Mouse (Mus musculus) bone marrow, adult 2 months (tissue): ENCODE measurements around the gene Smim12. TPM values are rescaled to one million over a fixed set of nuclear protein-coding genes. Genes with fewer than 3 reads are reported as not detected.

Experiments used
- H3K27ac ChIP-seq: fragments of 200-500 bp; 2 replicates; pipeline ENCODE4 v1.5.1; 2012; ENCODE audit warnings: low read depth, mild to moderate bottlenecking, control low read depth, inconsistent platforms, low read length; ENCODE audit not compliant: control insufficient read depth, poor library complexity, insufficient read depth
- H3K4me1 ChIP-seq: fragments of 200-500 bp; 2 replicates; pipeline ENCODE4 v1.6.1; 2011; ENCODE audit warnings: low read length; ENCODE audit not compliant: control insufficient read depth, insufficient read depth
- H3K4me3 ChIP-seq: fragments of 200-500 bp; replicated peaks from 2 replicates; pipeline ENCODE3; 2011; ENCODE audit warnings: mild to moderate bottlenecking, low read depth, low read length, control low read depth; ENCODE audit not compliant: control insufficient read depth
- CTCF ChIP-seq: fragments of 200-500 bp; IDR thresholded peaks from 2 replicates; pipeline ENCODE4 v1.5.1; 2011; ENCODE audit warnings: low read length, control low read depth; ENCODE audit not compliant: control insufficient read depth, insufficient read depth
- POLR2A ChIP-seq: fragments of 200-500 bp; IDR thresholded peaks from 2 replicates; pipeline ENCODE4 v1.6.1; 2011; ENCODE audit warnings: low read depth, mild to moderate bottlenecking, control low read depth, low read length, borderline replicate concordance; ENCODE audit not compliant: control insufficient read depth
- WGBS: fragments of 180-500 bp; shearing (Covaris S2); methylation state at CpG from one replicate; pipeline ENCODE4 v1.1.7; 2018; 5-methylcytosine and 5-hydroxymethylcytosine counted together
- polyA plus RNA-seq: library from polyadenylated mRNA; stranded (reverse); fragments of >200 nt; gene quantifications from 2 replicates; pipeline ENCODE4 v1.2.4, GENCODE M21; 2011; ENCODE audit warnings: low replicate concordance; ENCODE audit not compliant: missing spikeins, insufficient read depth, insufficient read length

Gene Smim12
- polyA plus RNA-seq, 1 experiment, result 20.5 TPM

- WGBS, result under 1% methylated on average over 26 of the region's 26 CpGs
- TF ChIP-seq CTCF, result no peak
- TF ChIP-seq POLR2A, result no peak
- Histone ChIP-seq H3K4me3 (peak overlapping the region; percentile 99), H3K4me1 (no peaks in the 10 kb centered on the region; the same call in 1 of the 2 replicates), H3K27ac (peak overlapping the region; percentile 65)
Measured at GRCm38 (mm10) chr4:127243953-127244352, 369 bp downstream of the Smim12 start.

- H3K27ac ChIP-seq, result no peak overlapping the region
- H3K4me1 ChIP-seq, result no peaks in the 10 kb centered on the region
- TF ChIP-seq POLR2A, result no peak
- peak; percentile 90 for TF ChIP-seq CTCF
- 2% methylated on average over 5 of the region's 5 CpGs for WGBS
- H3K4me3 ChIP-seq, result no peak overlapping the region
Measured at GRCm38 (mm10) chr4:127249701-127250349, 6.2 kb downstream of the Smim12 start.

- TF ChIP-seq CTCF, result no peak
- TF ChIP-seq POLR2A, result no peak
Measured at GRCm38 (mm10) chr4:127251963-127252585, 8.5 kb downstream of the Smim12 start.

GRCm38 (mm10) chr4:127256739-127257138, 13.2 kb downstream of the Smim12 start:
- H3K27ac ChIP-seq, result no peak overlapping the region
- no peak for TF ChIP-seq POLR2A
- no peaks in the 10 kb centered on the region for H3K4me1 ChIP-seq
- 13% methylated on average over 5 of the region's 5 CpGs for WGBS
- H3K4me3 ChIP-seq, result no peak overlapping the region

More at GRCm38 (mm10) chr4:127251963-127252585, 8.5 kb downstream of the Smim12 start:
- Histone ChIP-seq H3K4me1 (no peaks in the 10 kb centered on the region), H3K4me3 (no peak overlapping the region), H3K27ac (no peak overlapping the region)
- WGBS, result 35% methylated on average over 22 of the region's 22 CpGs

GRCm38 (mm10) chr4:127258186-127258897, 14.8 kb downstream of the Smim12 start:
- WGBS, result 47% methylated on average over 12 of the region's 12 CpGs

GRCm38 (mm10) chr4:127261601-127262000, 18.0 kb downstream of the Smim12 start:
- no peaks in the 10 kb centered on the region for H3K4me1 ChIP-seq
- H3K4me3 ChIP-seq, result no peak overlapping the region
- TF ChIP-seq CTCF, result no peak
- no peak for TF ChIP-seq POLR2A
- no peak overlapping the region for H3K27ac ChIP-seq
- WGBS, result 90% methylated on average over 14 of the region's 14 CpGs

More at GRCm38 (mm10) chr4:127258186-127258897, 14.8 kb downstream of the Smim12 start:
- Histone ChIP-seq H3K27ac (no peak overlapping the region), H3K4me3 (no peak overlapping the region), H3K4me1 (no peaks in the 10 kb centered on the region)
- TF ChIP-seq CTCF (no peak), POLR2A (no peak)

GRCm38 (mm10) chr4:127263438-127264182, 20.0 kb downstream of the Smim12 start:
- WGBS, result 45% methylated on average over 19 of the region's 19 CpGs
- TF ChIP-seq POLR2A, result no peak
- TF ChIP-seq CTCF, result no peak
- H3K4me1 ChIP-seq, result no peaks in the 10 kb centered on the region
- H3K4me3 ChIP-seq, result no peak overlapping the region
- H3K27ac ChIP-seq, result no peak overlapping the region

- H3K27ac ChIP-seq, result no peak overlapping the region
- no peak overlapping the region for H3K4me3 ChIP-seq
- TF ChIP-seq CTCF, result no peak
- no peak for TF ChIP-seq POLR2A
- WGBS, result 56% methylated on average over 5 of the region's 5 CpGs
- no peaks in the 10 kb centered on the region for H3K4me1 ChIP-seq
Measured at GRCm38 (mm10) chr4:127264183-127264554, 20.6 kb downstream of the Smim12 start.
